Mouse (Mus musculus) brown adipose tissue, adult 24 weeks (tissue): ENCODE results near the gene Krt33b. TPM values are rescaled to one million over a fixed set of nuclear protein-coding genes. Genes with fewer than 3 reads are reported as not detected.

Experiments used
- H3K27ac ChIP-seq: fragments of 200-500 bp; replicated peaks from 2 replicates; pipeline ENCODE4 v1.5.1; 2012; ENCODE audit warnings: low read depth, mild to moderate bottlenecking, low read length
- H3K4me1 ChIP-seq: fragments of 200-500 bp; 2 replicates; pipeline ENCODE4 v1.6.1; 2012; ENCODE audit warnings: low read length, mixed read lengths; ENCODE audit not compliant: control insufficient read depth, insufficient read depth, insufficient read length
- H3K4me3 ChIP-seq: fragments of 200-500 bp; 2 replicates; pipeline ENCODE4 v1.5.1; 2012; ENCODE audit warnings: low read depth, mild to moderate bottlenecking, low read length, moderate library complexity; ENCODE audit not compliant: insufficient read depth
- polyA plus RNA-seq: library from polyadenylated mRNA; stranded (reverse); fragments of >200 nt; gene quantifications from 2 replicates; pipeline ENCODE4 v1.2.4, GENCODE M21; 2012; ENCODE audit not compliant: missing spikeins, insufficient read depth, insufficient read length

Krt33b gene
- polyA plus RNA-seq, 1 experiment = not detected

GRCm38 (mm10) chr11:100010682-100011081, 19.0 kb downstream of the Krt33b start:
- H3K4me3 ChIP-seq = no peak overlapping the region
- no peaks in the 10 kb centered on the region for H3K4me1 ChIP-seq
- H3K27ac ChIP-seq = no peak overlapping the region

- H3K27ac ChIP-seq = no peak overlapping the region
- no peak overlapping the region for H3K4me3 ChIP-seq
- no peaks in the 10 kb centered on the region for H3K4me1 ChIP-seq
These were observed 21.3 kb downstream of the Krt33b start for GRCm38 (mm10) chr11:100008336-100008735.

GRCm38 (mm10) chr11:100006624-100007023, 23.0 kb downstream of the Krt33b start:
- no peaks in the 10 kb centered on the region for H3K4me1 ChIP-seq
- H3K4me3 ChIP-seq = no peak overlapping the region
- no peak overlapping the region for H3K27ac ChIP-seq

- H3K4me1 ChIP-seq = no peaks in the 10 kb centered on the region
These were observed 23.8 kb downstream of the Krt33b start for GRCm38 (mm10) chr11:100005905-100006304.

GRCm38 (mm10) chr11:100004846-100005245, 24.8 kb downstream of the Krt33b start:
- no peak overlapping the region for H3K27ac ChIP-seq
- no peaks in the 10 kb centered on the region for H3K4me1 ChIP-seq
- H3K4me3 ChIP-seq = no peak overlapping the region

More at GRCm38 (mm10) chr11:100005905-100006304, 23.8 kb downstream of the Krt33b start:
- H3K4me3 ChIP-seq = no peak overlapping the region
- no peak overlapping the region for H3K27ac ChIP-seq

GRCm38 (mm10) chr11:99999091-99999490, 30.6 kb downstream of the Krt33b start:
- Histone ChIP-seq H3K27ac (no peak overlapping the region), H3K4me3 (no peak overlapping the region), H3K4me1 (no peaks in the 10 kb centered on the region)

GRCm38 (mm10) chr11:99994384-99994661, 35.3 kb downstream of the Krt33b start:
- no peak overlapping the region for H3K27ac ChIP-seq
- H3K4me1 ChIP-seq = no peaks in the 10 kb centered on the region
- H3K4me3 ChIP-seq = no peak overlapping the region

- Histone ChIP-seq H3K4me3 (no peak within 1 kb of the TSS), H3K27ac (no peak within 1 kb of the TSS), H3K4me1 (no peaks in the 10 kb centered on the region)
These were observed 35.9 kb downstream of the Krt33b start, which contains the start of gene Krtap17-1 for GRCm38 (mm10) chr11:99993620-99994383. Krtap17-1 (minus strand) TSS chr11:99993994.

GRCm38 (mm10) chr11:99990571-99990970, 39.1 kb downstream of the Krt33b start:
- Histone ChIP-seq H3K4me1 (no peaks in the 10 kb centered on the region), H3K4me3 (no peak overlapping the region), H3K27ac (no peak overlapping the region)

GRCm38 (mm10) chr11:99989881-99990405, 39.7 kb downstream of the Krt33b start:
- Histone ChIP-seq H3K27ac (no peak overlapping the region), H3K4me3 (no peak overlapping the region), H3K4me1 (no peaks in the 10 kb centered on the region)

- Histone ChIP-seq H3K4me3 (no peak overlapping the region), H3K4me1 (no peaks in the 10 kb centered on the region), H3K27ac (no peak overlapping the region)
These were observed 41.1 kb downstream of the Krt33b start for GRCm38 (mm10) chr11:99988530-99988929.

GRCm38 (mm10) chr11:99986180-99986647, 43.5 kb downstream of the Krt33b start, which contains the start of gene Krtap16-1:
Krtap16-1 (minus strand) TSS chr11:99986597.
- Histone ChIP-seq H3K4me3 (no peak within 1 kb of the TSS), H3K27ac (no peak within 1 kb of the TSS), H3K4me1 (no peaks in the 10 kb centered on the region)

- no peak overlapping the region for H3K4me3 ChIP-seq
- H3K4me1 ChIP-seq = no peaks in the 10 kb centered on the region
- no peak overlapping the region for H3K27ac ChIP-seq
These were observed 44.2 kb downstream of the Krt33b start for GRCm38 (mm10) chr11:99985291-99986092.

- H3K4me1 ChIP-seq = no peaks in the 10 kb centered on the region
- no peak overlapping the region for H3K27ac ChIP-seq
- no peak overlapping the region for H3K4me3 ChIP-seq
These were observed 46.2 kb downstream of the Krt33b start for GRCm38 (mm10) chr11:99983442-99983841.

GRCm38 (mm10) chr11:99982731-99983130, 46.9 kb downstream of the Krt33b start:
- H3K4me1 ChIP-seq = no peaks in the 10 kb centered on the region
- no peak overlapping the region for H3K4me3 ChIP-seq
- no peak overlapping the region for H3K27ac ChIP-seq
